Mouse (Mus musculus) lung, postnatal 0 days (tissue): ENCODE measurements around the gene E130114P18Rik.

ENCODE experiments used
- CTCF ChIP-seq: IDR thresholded peaks from 2 replicates; pipeline ENCODE4 v1.5.1; 2016; ENCODE audit warnings: antibody characterized with exemption, mild to moderate bottlenecking
- EP300 ChIP-seq: IDR thresholded peaks from 2 replicates; pipeline ENCODE4 v1.6.1; 2016; ENCODE audit warnings: antibody characterized with exemption, mild to moderate bottlenecking, control low read depth

DNA sequence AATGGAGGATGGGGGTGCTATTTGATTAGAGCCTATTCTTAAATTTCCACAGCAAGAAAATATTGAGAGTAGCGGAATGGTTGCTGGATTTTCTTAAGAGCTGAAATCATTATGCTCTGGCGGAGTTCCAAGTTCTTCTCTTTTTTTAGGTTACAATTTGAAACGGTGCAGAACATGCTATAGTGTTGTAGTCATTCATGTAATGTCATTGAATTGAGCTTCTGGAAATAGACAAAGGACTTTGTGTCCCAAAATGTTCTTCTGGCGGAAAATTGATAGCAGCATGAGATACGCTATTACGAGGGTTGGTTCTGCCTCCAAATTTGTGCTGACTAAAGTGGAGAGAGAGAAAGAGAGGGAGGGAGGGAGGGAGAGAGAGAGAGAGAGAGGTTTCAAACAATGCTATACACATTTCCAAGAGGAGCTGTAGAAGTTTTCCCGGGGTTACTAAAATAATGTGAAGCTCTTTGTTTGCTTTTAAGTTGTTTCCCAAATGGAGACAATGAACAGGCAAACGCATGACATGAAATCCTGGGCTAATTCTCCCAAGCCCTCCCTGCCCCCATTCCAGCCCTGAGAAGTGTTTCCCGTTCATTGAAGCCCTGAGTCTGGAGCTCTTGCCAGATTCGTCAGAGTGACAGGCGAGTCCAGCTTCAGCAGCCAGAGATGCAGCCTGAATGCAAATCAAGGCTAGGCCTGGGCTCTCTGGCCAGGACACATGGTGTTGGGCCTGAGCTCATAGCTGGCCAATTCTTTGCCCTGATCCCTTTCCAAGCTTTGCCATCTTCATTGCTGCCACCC lies 128.9 kb downstream of the E130114P18Rik start:
- TF ChIP-seq CTCF (no peak), EP300 (no peak)
